Mouse (Mus musculus) liver, adult (tissue): ENCODE measurements around the gene Reps1.

ENCODE experiments used
- GATA4 ChIP-seq: IDR thresholded peaks from 2 replicates; pipeline ENCODE4 v1.6.1; 2014; ENCODE audit warnings: mild to moderate bottlenecking, low read length; ENCODE audit not compliant: insufficient replicate concordance

Gene Reps1

GRCm38 (mm10) chr10:18055696-18056390, at the start of gene Reps1:
Gene Reps1, plus strand, starts transcription at chr10:18055861.
- no peak for TF ChIP-seq GATA4

GRCm38 (mm10) chr10:18006756-18007155, 48.9 kb upstream of the Reps1 start:
- no peak for TF ChIP-seq GATA4

GRCm38 (mm10) chr10:18007243-18007642, 48.4 kb upstream of the Reps1 start:
- TF ChIP-seq GATA4 = no peak

- no peak for TF ChIP-seq GATA4
Measured at GRCm38 (mm10) chr10:18008118-18008517, 47.5 kb upstream of the Reps1 start.

GRCm38 (mm10) chr10:18009744-18010143, 45.9 kb upstream of the Reps1 start:
- no peak for TF ChIP-seq GATA4

GRCm38 (mm10) chr10:18011761-18012160, 43.9 kb upstream of the Reps1 start:
- no peak for TF ChIP-seq GATA4

GRCm38 (mm10) chr10:18020443-18020842, 35.2 kb upstream of the Reps1 start:
- TF ChIP-seq GATA4 = no peak

- TF ChIP-seq GATA4 = no peak
Measured at GRCm38 (mm10) chr10:18020846-18021245, 34.8 kb upstream of the Reps1 start.

- no peak for TF ChIP-seq GATA4
Measured at GRCm38 (mm10) chr10:18021576-18022311, 33.9 kb upstream of the Reps1 start.

- no peak for TF ChIP-seq GATA4
Measured at GRCm38 (mm10) chr10:18022312-18022711, 33.3 kb upstream of the Reps1 start.

GRCm38 (mm10) chr10:18022741-18023347, 32.8 kb upstream of the Reps1 start, which contains the start of gene Abracl:
Gene Abracl, minus strand, starts transcription at chr10:18023288.
- TF ChIP-seq GATA4 = no peak

GRCm38 (mm10) chr10:18034408-18034807, 21.3 kb upstream of the Reps1 start:
- TF ChIP-seq GATA4 = no peak

- TF ChIP-seq GATA4 = no peak
Measured at GRCm38 (mm10) chr10:18036849-18037248, 18.8 kb upstream of the Reps1 start.

- no peak for TF ChIP-seq GATA4
Measured at GRCm38 (mm10) chr10:18046380-18046779, 9.3 kb upstream of the Reps1 start.

GRCm38 (mm10) chr10:18047380-18048146, 8.1 kb upstream of the Reps1 start:
- TF ChIP-seq GATA4 = peak; percentile 91
